Mouse (Mus musculus) liver, adult (tissue): Measurements from ENCODE around the gene Gpat2.

Experiments
- GATA4 ChIP-seq: IDR thresholded peaks from 2 replicates; pipeline ENCODE4 v1.6.1; 2014; ENCODE audit warnings: mild to moderate bottlenecking, low read length; ENCODE audit not compliant: insufficient replicate concordance

Gpat2 gene

DNA sequence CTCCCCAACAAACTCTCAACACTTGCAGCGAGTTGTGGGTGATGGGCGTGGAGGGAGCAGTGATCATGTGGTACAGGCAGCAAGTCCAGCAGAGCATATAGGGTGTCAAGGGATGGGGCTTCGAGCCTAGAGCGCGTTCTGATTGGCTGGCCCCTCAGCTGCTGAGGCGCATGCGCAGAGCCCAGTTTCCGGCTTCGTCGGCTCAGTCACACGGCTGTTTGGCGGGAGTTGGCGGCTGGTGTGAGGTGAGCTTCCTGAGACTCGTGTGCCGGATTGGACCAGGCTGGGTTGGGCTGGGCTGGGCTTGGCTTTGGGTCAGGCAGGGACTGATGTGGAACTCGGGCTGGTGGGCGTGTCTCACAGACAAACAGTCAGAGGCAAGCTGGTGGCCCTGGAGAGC, at the start of gene Gpat2:
TSS of gene Gpat2 (plus strand) at position 223 of the 400 bp plus-strand sequence.
- TF ChIP-seq GATA4 = no peak

DNA sequence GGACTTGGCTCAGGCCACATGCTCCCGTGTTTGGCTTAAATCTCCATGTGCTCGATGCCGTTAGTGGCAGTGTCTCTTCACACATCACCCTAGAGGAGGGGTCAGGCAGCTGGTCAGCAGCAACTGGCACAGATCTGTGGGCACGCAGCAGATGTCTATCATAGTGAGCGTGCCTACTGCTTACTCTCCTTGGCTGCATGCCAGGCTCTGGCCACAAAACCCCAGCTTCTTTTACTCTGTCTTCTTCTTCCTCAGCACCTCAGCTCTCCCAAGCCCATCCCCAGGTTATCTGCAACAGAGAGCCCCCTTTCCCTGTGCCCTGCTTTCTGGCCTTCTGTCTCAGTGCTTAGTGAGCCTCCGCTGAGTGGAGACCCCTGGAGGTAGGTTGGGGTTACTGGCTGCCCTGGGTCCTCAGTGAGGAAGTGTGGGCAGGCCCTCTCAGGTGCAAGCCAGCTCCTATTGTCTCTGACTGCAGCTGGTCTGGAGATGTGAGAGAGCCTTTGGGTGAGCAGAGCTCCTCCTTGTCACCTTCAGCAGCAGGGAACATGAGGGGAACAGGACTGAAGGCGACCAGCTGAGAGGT, 49.1 kb upstream of the Gpat2 start:
- TF ChIP-seq GATA4 = no peak

DNA sequence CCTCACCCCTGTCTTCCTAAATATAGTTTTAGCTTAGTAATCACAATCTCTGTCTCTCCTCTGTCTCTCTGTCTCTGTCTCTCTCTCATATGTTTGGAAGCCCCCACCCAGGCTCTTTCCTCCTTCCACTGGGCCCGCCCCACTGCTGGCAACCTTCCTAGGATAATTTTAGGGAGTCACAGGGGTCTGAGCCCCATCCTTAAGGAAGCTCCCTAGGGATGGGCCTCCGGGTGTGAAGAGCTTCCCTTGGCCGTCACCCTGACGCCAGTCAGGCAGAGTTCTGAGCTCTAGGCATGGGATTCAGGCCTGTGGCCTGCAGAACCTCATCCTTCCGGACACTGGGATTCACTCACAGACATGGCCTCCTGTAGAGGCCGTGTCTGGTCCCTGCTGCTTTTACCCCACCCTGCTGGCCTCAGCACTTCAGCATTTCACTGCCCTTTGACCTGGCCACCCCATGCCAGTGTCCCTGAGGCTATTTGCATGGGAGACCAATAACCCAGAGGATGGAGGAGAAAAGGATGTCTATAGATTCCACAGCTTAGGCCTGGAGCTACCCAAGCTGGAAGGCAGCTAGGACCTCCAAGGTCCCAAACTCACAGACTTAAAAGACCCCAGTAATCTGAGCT, 48.5 kb upstream of the Gpat2 start:
- no peak for TF ChIP-seq GATA4

DNA sequence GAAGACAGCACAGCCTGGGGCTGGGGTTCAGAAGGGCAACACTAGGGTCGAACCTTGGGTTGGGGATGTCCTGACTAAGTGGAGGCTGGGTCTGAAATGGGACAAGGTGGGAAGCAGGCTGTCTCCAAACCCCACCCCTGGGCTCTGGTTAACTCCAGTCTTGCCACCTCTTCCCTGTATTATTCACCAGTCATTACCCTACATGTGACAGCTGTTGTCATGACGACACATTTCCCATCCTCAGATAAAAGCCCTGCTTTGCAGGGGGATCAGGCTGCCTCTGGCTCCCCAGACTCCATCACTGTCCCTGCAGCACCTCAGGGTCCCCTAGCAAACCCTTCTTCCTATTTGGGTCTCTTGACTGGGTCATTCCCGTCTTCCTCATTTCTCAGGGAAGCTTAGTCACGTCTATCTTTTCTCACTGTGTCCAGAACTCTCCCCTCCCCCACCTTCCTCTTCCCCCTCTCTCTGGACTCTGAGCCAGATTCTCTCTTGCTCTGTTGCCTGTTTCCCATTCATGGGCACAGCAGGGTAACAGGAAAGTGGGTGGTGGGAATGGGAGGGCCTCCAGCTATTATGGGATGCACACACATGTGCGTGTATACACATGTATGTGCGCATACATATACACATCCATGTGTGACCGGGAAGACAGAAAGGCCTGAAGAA, 46.9 kb upstream of the Gpat2 start:
- TF ChIP-seq GATA4 = no peak

DNA sequence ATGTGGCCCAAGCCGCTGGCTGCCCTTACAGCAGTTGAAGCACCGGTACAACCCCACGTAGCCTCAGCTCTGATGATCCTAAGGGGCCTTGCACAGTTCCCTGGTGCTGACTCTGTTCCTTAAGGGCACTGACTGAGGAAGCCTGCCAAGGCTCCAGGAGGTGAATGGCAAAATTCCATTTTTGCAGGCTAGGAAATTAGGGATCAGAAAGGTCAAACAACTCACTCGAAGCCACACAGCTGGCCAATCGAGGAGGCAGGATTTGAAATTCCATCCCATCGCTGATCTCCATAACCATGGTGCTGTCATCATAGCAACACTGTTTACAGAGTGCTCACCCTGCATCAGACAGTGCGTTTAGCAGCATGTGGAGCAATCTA, 46.4 kb upstream of the Gpat2 start:
- no peak for TF ChIP-seq GATA4

DNA sequence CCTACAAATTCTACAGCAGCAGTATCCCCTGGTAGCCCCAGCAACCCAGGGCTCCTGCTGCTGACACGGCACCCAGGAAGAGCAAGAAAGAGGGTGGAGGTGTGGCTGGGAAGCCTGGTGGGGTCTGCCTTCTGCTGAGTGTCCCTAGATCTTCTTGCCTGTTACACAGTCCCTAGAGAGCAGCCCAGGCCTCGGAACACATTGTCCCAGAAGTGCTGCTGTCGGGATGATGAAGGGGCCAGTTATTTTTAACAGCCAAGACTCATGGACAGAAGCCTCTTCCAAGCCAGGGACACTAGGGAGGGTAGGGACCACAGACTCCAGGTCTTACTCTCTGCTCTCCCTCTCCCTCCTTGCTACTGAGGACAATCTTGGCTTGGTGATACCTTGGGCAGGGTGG, 45.7 kb upstream of the Gpat2 start:
- TF ChIP-seq GATA4 = no peak

DNA sequence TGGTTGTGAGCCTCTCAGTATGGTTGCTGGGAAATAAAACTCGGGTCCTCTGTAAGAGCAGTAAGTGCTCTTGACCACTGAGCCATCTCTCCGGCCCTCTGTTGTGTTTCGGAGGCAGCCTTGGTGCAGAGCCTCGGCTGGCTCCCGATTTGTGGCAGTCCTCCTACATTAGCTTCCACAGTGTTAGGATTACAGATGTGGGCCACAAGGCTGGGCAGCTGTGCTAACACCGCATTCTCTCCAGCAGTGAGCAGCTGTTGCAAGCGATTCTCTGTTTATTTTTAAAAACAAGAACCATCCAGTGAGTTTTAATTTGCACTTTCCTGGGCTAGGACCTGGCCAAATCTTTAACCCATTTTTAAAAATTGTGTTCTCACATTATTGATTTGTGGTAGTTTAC, 41.1 kb upstream of the Gpat2 start:
- TF ChIP-seq GATA4 = no peak

DNA sequence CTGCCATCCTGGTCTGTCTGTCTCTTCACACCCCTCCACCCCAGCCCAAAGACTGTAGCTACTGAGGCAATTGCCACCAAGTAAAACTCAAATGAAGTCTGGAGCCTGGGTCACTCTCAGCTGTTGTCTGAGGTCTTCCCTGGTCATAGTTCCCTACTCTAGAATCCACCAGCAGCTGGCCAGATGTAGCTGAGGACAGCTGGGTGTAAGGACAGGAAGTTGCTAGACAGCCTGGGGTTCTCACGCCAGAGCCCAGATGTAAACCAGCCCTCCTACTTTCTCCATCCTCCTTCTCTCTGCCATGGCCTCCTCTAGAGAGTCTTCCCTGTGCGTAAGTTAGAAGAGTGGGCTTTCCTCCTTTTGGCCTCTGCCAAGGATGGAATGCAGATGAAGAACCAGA, 37.5 kb upstream of the Gpat2 start:
- no peak for TF ChIP-seq GATA4

DNA sequence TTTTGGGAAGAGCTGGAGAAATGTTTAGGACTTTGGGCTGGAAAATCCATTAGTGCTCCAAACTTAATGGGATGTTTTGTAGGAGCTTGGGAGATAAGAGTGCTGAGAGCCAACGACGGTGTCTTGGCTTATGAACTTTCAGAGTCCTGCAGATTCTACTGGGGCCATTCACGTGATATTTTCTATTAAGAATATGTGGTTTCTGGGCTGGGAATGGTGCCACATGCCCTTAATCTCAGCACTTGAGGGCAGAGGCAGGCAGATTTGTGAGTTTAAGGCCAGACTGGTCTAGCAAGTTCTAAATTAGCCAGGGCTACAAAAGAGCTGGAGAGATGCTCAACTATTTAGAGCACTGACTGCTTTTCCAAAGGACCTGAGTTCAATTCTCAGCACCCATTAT, 34.6 kb upstream of the Gpat2 start:
- TF ChIP-seq GATA4 = no peak

DNA sequence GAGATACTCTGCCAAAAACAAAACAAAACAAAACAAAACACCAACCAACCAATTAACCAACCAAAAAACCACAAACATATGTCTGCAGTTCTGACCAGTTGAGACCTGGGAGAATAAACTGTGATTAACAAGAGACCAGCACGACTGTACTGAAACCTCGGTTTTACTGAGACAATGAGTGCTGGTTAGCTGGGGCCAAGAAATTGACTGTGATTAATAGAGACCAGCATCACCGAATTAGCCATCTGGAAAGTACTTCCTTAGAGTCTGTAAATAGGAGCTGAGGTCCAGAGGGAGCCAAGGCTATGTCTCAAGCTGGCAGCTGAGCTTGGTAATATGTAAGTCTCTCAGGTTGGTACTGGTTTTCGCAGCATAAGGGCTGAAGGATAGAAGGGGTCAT, 34.2 kb upstream of the Gpat2 start:
- TF ChIP-seq GATA4 = no peak

DNA sequence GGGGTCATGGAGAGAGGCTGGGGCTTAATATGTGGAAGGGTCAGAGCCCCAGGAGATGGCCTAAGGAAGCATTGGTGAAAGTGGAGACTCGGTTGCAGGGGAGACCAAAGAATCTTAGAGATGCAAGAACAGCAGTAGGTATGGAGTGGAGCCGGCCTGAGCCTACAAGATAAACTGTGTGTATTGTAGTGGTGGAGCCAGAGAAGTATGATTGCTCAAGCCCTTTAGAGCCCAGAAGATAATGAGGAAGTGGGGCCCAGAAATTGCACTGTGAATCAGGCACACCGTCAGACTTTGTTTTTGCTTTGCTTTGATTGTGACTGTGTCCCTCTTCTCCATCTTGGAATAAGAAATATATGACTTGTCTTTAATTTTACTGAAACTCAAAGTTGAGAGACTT, 33.7 kb upstream of the Gpat2 start:
- no peak for TF ChIP-seq GATA4

DNA sequence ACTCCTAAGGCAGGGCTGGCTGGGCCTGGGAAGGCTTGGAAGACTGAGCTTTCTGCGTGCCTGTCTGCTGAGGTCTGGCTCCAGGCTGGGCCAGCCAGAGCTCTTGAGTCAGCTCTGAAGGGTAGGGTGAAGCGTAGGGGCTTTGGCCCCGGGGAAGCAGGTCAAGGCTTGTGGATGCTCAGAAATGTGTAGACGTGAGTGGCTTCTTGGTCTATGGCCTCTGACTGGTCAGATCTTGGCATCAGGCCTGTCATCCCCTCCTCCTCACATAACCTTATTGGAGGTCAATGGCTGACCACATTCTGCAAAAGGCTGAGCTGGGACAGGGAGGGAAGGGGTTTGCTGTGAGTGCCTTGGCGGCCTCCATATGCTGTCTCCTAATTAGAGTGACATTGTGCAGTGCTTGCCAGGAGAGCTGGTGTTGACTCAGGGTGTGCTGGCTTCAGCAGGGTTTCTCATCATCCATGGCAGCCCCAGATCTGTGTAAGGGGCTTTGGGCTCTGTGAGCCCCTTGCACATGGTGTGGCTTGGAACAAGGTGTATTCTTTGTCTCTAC, 30.3 kb upstream of the Gpat2 start:
- no peak for TF ChIP-seq GATA4

DNA sequence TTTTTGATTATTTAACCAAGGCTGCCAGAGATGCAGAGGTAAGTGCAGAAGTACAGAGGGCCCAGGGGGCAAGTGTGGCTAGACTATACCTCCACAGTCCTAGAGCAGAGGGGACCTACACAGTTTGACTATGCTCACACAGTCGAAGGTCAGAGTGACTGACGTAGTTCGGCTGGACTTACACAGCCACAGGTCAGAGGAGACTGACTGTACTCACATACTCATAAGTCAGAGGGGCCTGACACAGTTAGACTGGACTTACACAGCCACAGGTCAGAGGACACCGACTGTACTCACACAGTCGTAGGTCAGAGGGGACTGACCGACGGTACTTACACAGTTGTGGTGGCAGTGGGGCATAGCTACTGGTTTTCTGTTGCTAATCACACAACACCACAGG, 26.3 kb upstream of the Gpat2 start:
- no peak for TF ChIP-seq GATA4

DNA sequence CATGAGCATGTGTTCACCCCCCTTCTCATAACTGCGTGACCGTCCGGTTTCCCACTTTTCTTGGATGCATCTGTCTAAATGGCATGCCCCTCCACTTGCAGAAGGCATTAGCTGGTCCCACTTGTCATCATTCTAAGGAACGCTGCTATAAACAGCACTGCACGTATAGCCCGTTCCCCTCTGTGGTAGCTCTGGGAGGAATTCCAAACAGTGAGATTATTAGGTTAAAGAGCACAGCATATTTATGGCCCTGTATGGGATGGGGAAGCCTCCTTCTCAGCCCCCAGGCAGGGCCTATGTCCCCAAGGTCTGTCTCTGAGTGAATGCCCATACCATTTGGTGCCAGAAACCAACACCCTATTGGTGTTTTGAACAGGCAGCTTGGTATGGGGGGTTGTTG, 13.9 kb upstream of the Gpat2 start:
- TF ChIP-seq GATA4 = no peak

DNA sequence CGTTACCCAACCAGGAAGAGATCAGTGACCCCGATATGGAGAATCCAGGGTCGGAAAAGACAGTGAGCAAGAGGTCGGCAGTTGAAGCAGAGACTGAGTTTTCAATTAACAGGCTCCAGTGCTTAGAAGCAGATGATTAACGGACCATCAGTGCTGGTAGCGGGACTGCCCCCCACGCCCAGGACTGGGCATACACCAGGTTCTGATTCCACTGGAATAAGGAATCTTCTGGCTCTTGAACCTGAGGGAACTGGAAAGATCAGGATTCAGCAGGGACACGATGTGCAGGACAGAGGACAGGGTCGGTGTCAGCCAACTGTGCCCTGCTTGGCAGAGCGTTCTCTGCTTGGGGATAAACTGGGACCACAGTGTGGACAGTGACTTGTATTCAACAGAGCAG, 9.2 kb upstream of the Gpat2 start:
- TF ChIP-seq GATA4 = no peak

DNA sequence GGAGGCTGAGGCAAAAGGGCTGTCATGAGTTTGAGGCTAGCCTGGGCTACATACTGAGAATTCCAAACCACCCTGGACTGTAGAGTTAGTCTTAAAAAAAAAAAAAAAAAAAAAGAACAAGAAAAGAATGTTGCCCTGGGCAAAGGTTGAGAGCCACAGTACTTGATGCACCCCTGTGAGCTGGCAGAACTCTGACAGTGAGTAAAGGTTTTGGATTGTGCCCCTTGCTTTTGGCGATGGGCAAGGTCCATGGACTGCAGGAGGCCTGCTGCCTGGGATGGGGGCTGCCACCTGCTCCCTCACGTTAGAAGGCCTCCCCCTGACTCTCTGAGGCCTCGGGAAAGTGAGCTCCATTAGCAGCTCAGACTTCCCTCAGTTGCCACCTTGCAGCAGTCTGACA, 8.3 kb upstream of the Gpat2 start:
- no peak for TF ChIP-seq GATA4
